Mouse (Mus musculus) thymus, postnatal 0 days (tissue): ENCODE measurements at regions not wholly inside any gene's neighbourhood (a gene's known extent, or its start where the extent isn't known, plus 50 kb on each side); places are given as distances from the start of the nearest gene placed in this dataset.
"Not testable (repeated sequence)": the region's sequence is repeated elsewhere in the genome, so short reads cannot be mapped to it uniquely, and the experiment has no call there.

Experiments
- DNase-seq: peaks from one replicate; pipeline ENCODE4 v3.0.0-alpha.2; 2015; ENCODE audit warnings: low spot score

- DNase-seq, result no peak
Measured at GRCm38 (mm10) chr2:79018732-79019423, 151.0 kb downstream of the Ube2e3 start.

- no peak for DNase-seq
Measured at GRCm38 (mm10) chr2:79022954-79023353, 155.0 kb downstream of the Ube2e3 start.

- DNase-seq, result no peak
Measured at GRCm38 (mm10) chr2:79025678-79026077, 157.8 kb downstream of the Ube2e3 start.

- no peak for DNase-seq
Measured at GRCm38 (mm10) chr2:79030990-79031389, 163.1 kb downstream of the Ube2e3 start.

GRCm38 (mm10) chr2:79036296-79036695, 168.4 kb downstream of the Ube2e3 start:
- no peak for DNase-seq

GRCm38 (mm10) chr2:79038624-79039023, 170.7 kb downstream of the Ube2e3 start:
- no peak for DNase-seq

GRCm38 (mm10) chr2:79044804-79045203, 176.9 kb downstream of the Ube2e3 start:
- not testable (repeated sequence) for DNase-seq

- DNase-seq, result no peak
Measured at GRCm38 (mm10) chr2:79045508-79045907, 177.6 kb downstream of the Ube2e3 start.

- no peak for DNase-seq
Measured at GRCm38 (mm10) chr2:79048020-79048419, 180.1 kb downstream of the Ube2e3 start.

- DNase-seq, result no peak
Measured at GRCm38 (mm10) chr2:79048777-79049537, 181.0 kb downstream of the Ube2e3 start.

- no peak for DNase-seq
Measured at GRCm38 (mm10) chr2:79050495-79051046, 182.6 kb downstream of the Ube2e3 start.

GRCm38 (mm10) chr2:79052226-79052625, 184.3 kb downstream of the Ube2e3 start:
- DNase-seq, result no peak

- peak; percentile 37 for DNase-seq
Measured at GRCm38 (mm10) chr2:79056138-79056537, 188.2 kb downstream of the Ube2e3 start.

- no peak for DNase-seq
Measured at GRCm38 (mm10) chr2:79059115-79059943, 191.4 kb downstream of the Ube2e3 start.

- DNase-seq, result no peak
Measured at GRCm38 (mm10) chr2:79059944-79060238, 192.0 kb downstream of the Ube2e3 start.

- no peak for DNase-seq
Measured at GRCm38 (mm10) chr2:79060320-79060719, 192.4 kb downstream of the Ube2e3 start.

GRCm38 (mm10) chr2:79061645-79062044, 193.6 kb upstream of the Itga4 start:
- no peak for DNase-seq

- no peak for DNase-seq
Measured at GRCm38 (mm10) chr2:79062196-79062636, 193.0 kb upstream of the Itga4 start.

- DNase-seq, result no peak
Measured at GRCm38 (mm10) chr2:79063641-79064040, 191.6 kb upstream of the Itga4 start.

- no peak for DNase-seq
Measured at GRCm38 (mm10) chr2:79065321-79065720, 189.9 kb upstream of the Itga4 start.

GRCm38 (mm10) chr2:79076115-79076514, 179.1 kb upstream of the Itga4 start:
- DNase-seq, result no peak
